Mouse (Mus musculus) bone marrow macrophage, adult 2 months (primary cell): Measurements from ENCODE around the gene Cpt1b.

Experiments used
- CTCF ChIP-seq: IDR thresholded peaks from 2 replicates; pipeline ENCODE4 v1.5.1; 2012; ENCODE audit warnings: low read depth, mild to moderate bottlenecking, low read length, moderate library complexity
- POLR2A ChIP-seq: IDR thresholded peaks from 2 replicates; pipeline ENCODE4 v1.6.1; 2012; ENCODE audit warnings: mild to moderate bottlenecking, low read depth, low read length, borderline replicate concordance

GRCm38 (mm10) chr15:89473921-89474320 lies 48.3 kb upstream of the Cpt1b start:
- no peak for TF ChIP-seq POLR2A
- no peak for TF ChIP-seq CTCF
